Mouse (Mus musculus) erythroblast, embryonic 14.5 days (primary cell): ENCODE results near the gene Dnaja3.

Experiments
- GATA1 ChIP-seq: IDR thresholded peaks from 2 replicates; pipeline ENCODE4 v1.6.1; 2012; ENCODE audit warnings: low read length, inconsistent platforms, mixed read lengths
- TAL1 ChIP-seq: IDR thresholded peaks from 3 replicates; pipeline ENCODE4 v1.6.1; 2012; ENCODE audit warnings: low read length, inconsistent platforms, mixed read lengths

GRCm38 (mm10) chr16:4602189-4602588, 37.6 kb upstream of the Dnaja3 start:
- TF ChIP-seq GATA1 (no peak), TAL1 (no peak)
